ENCODE assay signal across 8 mouse cellular contexts in the genomic region with DNA sequence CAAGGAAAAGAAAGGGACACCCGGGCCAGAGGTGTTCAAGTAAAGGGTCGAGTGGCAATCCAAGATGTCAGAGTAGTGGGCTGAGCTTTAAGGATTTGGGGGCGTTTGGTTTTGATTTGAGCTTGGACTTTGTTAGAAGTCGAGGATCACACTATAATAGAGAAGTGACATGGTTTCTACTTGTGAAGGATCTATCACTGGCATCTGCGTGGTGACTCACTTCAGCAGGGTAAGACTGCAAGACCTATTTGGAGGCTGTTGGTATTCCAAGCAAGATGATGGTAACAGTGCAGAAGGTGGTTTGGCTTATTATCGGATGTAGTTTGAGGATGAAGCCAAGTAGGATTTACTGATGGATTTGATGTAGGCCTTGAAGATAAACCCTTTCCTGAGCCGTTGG. TPM values are rescaled to one million over a fixed set of nuclear protein-coding genes. Genes with fewer than 3 reads are reported as not detected.
DNase-seq lines count a peak whose midpoint lies in the region; ATAC-seq and TF ChIP-seq lines count a peak whose summit lies in the region.

No protein-coding gene starts in this region.

- H3K9ac ChIP-seq in lung, postnatal 0 days (replicated peaks; ENCODE audit: low read depth): no peak overlapping the region
- H3K9ac ChIP-seq in limb, embryonic 15.5 days: peak overlapping the region; percentile 86; the same call in 1 of the 2 replicates
- H3K9ac ChIP-seq in stomach, embryonic 15.5 days: peak overlapping the region; percentile 67; the same call in 1 of the 2 replicates

- H3K9me3 ChIP-seq in lung, postnatal 0 days (ENCODE audit: low read length): no peaks in the 10 kb centered on the region
- H3K9me3 ChIP-seq in forebrain, embryonic 10.5 days: no peaks in the 10 kb centered on the region
- H3K9me3 ChIP-seq in limb, embryonic 15.5 days: no peaks in the 10 kb centered on the region
- H3K9me3 ChIP-seq in stomach, embryonic 15.5 days: no peaks in the 10 kb centered on the region

- H3K4me1 ChIP-seq in lung, postnatal 0 days (ENCODE audit: insufficient read depth, low read depth, low read length): peaks cover 11% of the 10 kb centered on the region; the same call in 1 of the 2 replicates
- H3K4me1 ChIP-seq in forebrain, embryonic 10.5 days: peaks cover 20% of the 10 kb centered on the region
- H3K4me1 ChIP-seq in limb, embryonic 15.5 days: peaks cover 13% of the 10 kb centered on the region
- 0 out of 2 replicates have a peak, but pooled peaks cover 8% of the 10 kb centered on the region for H3K4me1 ChIP-seq in stomach, embryonic 15.5 days

- H3K27ac ChIP-seq in lung, postnatal 0 days (ENCODE audit: low read length): no peak overlapping the region
- peak overlapping the region; percentile 99; the same call in 1 of the 2 replicates for H3K27ac ChIP-seq in forebrain, embryonic 10.5 days
- no peak overlapping the region for H3K27ac ChIP-seq in limb, embryonic 15.5 days
- H3K27ac ChIP-seq in stomach, embryonic 15.5 days: no peak overlapping the region

- H3K4me2 ChIP-seq in lung, postnatal 0 days (replicated peaks; ENCODE audit: low read depth, low read length): peak overlapping the region; percentile 75
- peak overlapping the region; percentile 63 for H3K4me2 ChIP-seq in limb, embryonic 15.5 days
- peak overlapping the region; percentile 62 for H3K4me2 ChIP-seq in stomach, embryonic 15.5 days

- H3K27me3 ChIP-seq in lung, postnatal 0 days (replicated peaks; ENCODE audit: insufficient read depth, low read length): no peaks in the 10 kb centered on the region
- peaks cover 4% of the 10 kb centered on the region for H3K27me3 ChIP-seq in forebrain, embryonic 10.5 days (ENCODE audit: poor library complexity, severe bottlenecking)
- H3K27me3 ChIP-seq in limb, embryonic 15.5 days: no peaks in the 10 kb centered on the region
- no peaks in the 10 kb centered on the region for H3K27me3 ChIP-seq in stomach, embryonic 15.5 days (replicated peaks)

- no peak for ATAC-seq in lung, postnatal 0 days
- ATAC-seq in limb, embryonic 15.5 days (ENCODE audit: insufficient number of reproducible peaks, low FRiP score, low TSS enrichment, low read depth): no peak
- no peak for ATAC-seq in stomach, embryonic 15.5 days (ENCODE audit: insufficient read depth, low FRiP score, low read depth)

- no peak for TF ChIP-seq EP300 in lung, postnatal 0 days (IDR thresholded peaks at IDR 0.05)

- DNase-seq in lung, postnatal 0 days (ENCODE audit: low spot score): no peak
- DNase-seq in lung, adult 18-20 months: no peak
- DNase-seq in forebrain, embryonic 10.5 days (ENCODE audit: extremely low spot score, low spot score): no peak
- DNase-seq in left cerebral cortex, adult 11 months (ENCODE audit: low spot score): no peak
- no peak for DNase-seq in embryo, embryonic 11 days
- DNase-seq in cerebellum, postnatal 10 days: no peak

- TF ChIP-seq CTCF in lung, postnatal 0 days (IDR thresholded peaks at IDR 0.05): no peak

- 44% methylated on average over 7 of the region's 7 CpGs for WGBS in lung, postnatal 0 days
- 57% methylated on average over 7 of the region's 7 CpGs for WGBS in forebrain, embryonic 10.5 days
- WGBS in limb, embryonic 15.5 days: 45% methylated on average over 7 of the region's 7 CpGs
- 42% methylated on average over 7 of the region's 7 CpGs for WGBS in stomach, embryonic 15.5 days

- H3K36me3 ChIP-seq in lung, postnatal 0 days (ENCODE audit: insufficient read depth, low read length): peaks cover 7% of the 10 kb centered on the region; the same call in 1 of the 2 replicates
- peaks cover 26% of the 10 kb centered on the region for H3K36me3 ChIP-seq in forebrain, embryonic 10.5 days (replicated peaks)
- peaks cover 28% of the 10 kb centered on the region for H3K36me3 ChIP-seq in limb, embryonic 15.5 days
- no peaks in the 10 kb centered on the region; the same call in 1 of the 2 replicates for H3K36me3 ChIP-seq in stomach, embryonic 15.5 days

- peak overlapping the region; percentile 89; the same call in 1 of the 2 replicates for H3K4me3 ChIP-seq in lung, postnatal 0 days (ENCODE audit: low read depth, low read length)
- H3K4me3 ChIP-seq in forebrain, embryonic 10.5 days: peak overlapping the region; percentile 95
- H3K4me3 ChIP-seq in limb, embryonic 15.5 days: peak overlapping the region; percentile 85
- H3K4me3 ChIP-seq in stomach, embryonic 15.5 days (replicated peaks): peak overlapping the region; percentile 75

RNA-seq across cellular contexts. Expression of a gene that starts 1.1 kb away (rescaled TPM):
- polyA plus RNA-seq in lung, postnatal 0 days (2015; fragmentation: Nextera tagmentation; extraction: Ambion mirVana): 64.7 and 69.3 TPM in 2 replicates
- 122 and 134 TPM in 2 replicates for polyA plus RNA-seq in forebrain, embryonic 10.5 days (2016; fragmentation: Nextera tagmentation; extraction: Ambion mirVana)
- 78.9 and 90.0 TPM in 2 replicates for polyA plus RNA-seq in limb, embryonic 15.5 days (2015; fragmentation: Nextera tagmentation; extraction: Ambion mirVana)
- 124 and 125 TPM in 2 replicates for polyA plus RNA-seq in stomach, embryonic 15.5 days (2015; fragmentation: Nextera tagmentation; extraction: Ambion mirVana)

RNA-seq across cellular contexts. Expression of a gene that starts 11.2 kb away (rescaled TPM):
- polyA plus RNA-seq in lung, postnatal 0 days (2015; fragmentation: Nextera tagmentation; extraction: Ambion mirVana): 0.61 and 0.71 TPM in 2 replicates
- polyA plus RNA-seq in forebrain, embryonic 10.5 days (2016; fragmentation: Nextera tagmentation; extraction: Ambion mirVana): 1.3 TPM in 2 replicates
- polyA plus RNA-seq in limb, embryonic 15.5 days (2015; fragmentation: Nextera tagmentation; extraction: Ambion mirVana): 0.98 and 1.2 TPM in 2 replicates
- 2.6 and 3.2 TPM in 2 replicates for polyA plus RNA-seq in stomach, embryonic 15.5 days (2015; fragmentation: Nextera tagmentation; extraction: Ambion mirVana)

RNA-seq across cellular contexts. Expression of a gene that starts 43.2 kb away (rescaled TPM):
- polyA plus RNA-seq in lung, postnatal 0 days (2015; fragmentation: Nextera tagmentation; extraction: Ambion mirVana): 3.4 and 3.6 TPM in 2 replicates
- polyA plus RNA-seq in forebrain, embryonic 10.5 days (2016; fragmentation: Nextera tagmentation; extraction: Ambion mirVana): 1.1 and 1.5 TPM in 2 replicates
- polyA plus RNA-seq in limb, embryonic 15.5 days (2015; fragmentation: Nextera tagmentation; extraction: Ambion mirVana): 0.77 and 0.82 TPM in 2 replicates
- polyA plus RNA-seq in stomach, embryonic 15.5 days (2015; fragmentation: Nextera tagmentation; extraction: Ambion mirVana): 3.0 and 3.6 TPM in 2 replicates

RNA-seq across cellular contexts. Expression of a gene that starts 47.5 kb away (rescaled TPM):
- 3.9 and 4.4 TPM in 2 replicates for polyA plus RNA-seq in lung, postnatal 0 days (2015; fragmentation: Nextera tagmentation; extraction: Ambion mirVana)
- polyA plus RNA-seq in forebrain, embryonic 10.5 days (2016; fragmentation: Nextera tagmentation; extraction: Ambion mirVana): 4.7 and 5.1 TPM in 2 replicates
- polyA plus RNA-seq in limb, embryonic 15.5 days (2015; fragmentation: Nextera tagmentation; extraction: Ambion mirVana): 7.6 and 8.3 TPM in 2 replicates
- 7.9 and 9.4 TPM in 2 replicates for polyA plus RNA-seq in stomach, embryonic 15.5 days (2015; fragmentation: Nextera tagmentation; extraction: Ambion mirVana)
